Mouse (Mus musculus) brain, embryonic 14.5 days (tissue): ENCODE results near the gene Ano6.
"Not testable (repeated sequence)": the region's sequence is repeated elsewhere in the genome, so short reads cannot be mapped to it uniquely, and the experiment has no call there.

Experiments
- CTCF ChIP-seq: fragments of 200-500 bp; IDR thresholded peaks from 2 replicates; pipeline ENCODE4 v1.5.1; 2012; ENCODE audit warnings: inconsistent platforms, mild to moderate bottlenecking, moderate library complexity, borderline replicate concordance; ENCODE audit not compliant: insufficient read depth, insufficient read length; ENCODE audit errors: extremely low read depth
- POLR2A ChIP-seq: fragments of 200-500 bp; IDR thresholded peaks from 2 replicates; pipeline ENCODE4 v1.6.1; 2012; ENCODE audit warnings: mild to moderate bottlenecking, inconsistent platforms, borderline replicate concordance; ENCODE audit not compliant: poor library complexity, insufficient read depth, insufficient read length, severe bottlenecking; ENCODE audit errors: extremely low read depth

DNA sequence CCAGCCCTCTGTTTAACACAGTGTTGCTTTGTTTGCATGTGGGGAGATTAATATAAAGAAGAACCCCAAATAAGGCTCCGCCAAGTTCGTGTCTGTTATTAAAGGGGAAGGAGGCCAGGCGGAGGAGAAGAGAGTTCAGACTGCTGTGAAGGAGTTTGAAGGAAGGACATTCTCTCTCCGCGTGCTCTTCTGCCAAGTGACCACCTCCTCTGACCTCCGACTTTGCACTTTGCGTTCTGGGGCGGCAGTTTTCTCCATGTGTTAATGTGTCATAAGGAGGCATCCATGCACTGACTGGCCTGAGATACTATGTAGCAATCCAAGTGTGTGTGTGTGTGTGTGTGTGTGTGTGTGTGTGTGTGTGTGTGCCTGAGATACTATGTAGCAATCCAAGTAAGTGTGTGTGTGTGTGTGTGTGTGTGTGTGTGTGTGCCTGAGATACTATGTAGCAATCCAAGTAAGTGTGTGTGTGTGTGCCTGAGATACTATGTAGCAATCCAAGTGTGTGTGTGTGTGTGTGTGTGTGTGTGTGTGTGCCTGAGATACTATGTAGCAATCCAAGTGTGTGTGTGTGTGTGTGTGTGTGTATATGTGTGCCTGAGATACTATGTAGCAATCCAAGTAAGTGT lies 37.5 kb downstream of the Ano6 start:
- not testable (repeated sequence) for TF ChIP-seq CTCF, POLR2A
